Mouse (Mus musculus): ENCODE data around the gene Pank1. TPM values are rescaled to one million over a fixed set of nuclear protein-coding genes. Genes with fewer than 3 reads are reported as not detected.

Gene Pank1
- total RNA-seq, 1 experiment from 2014 or later: 105 TPM

- DNase-seq: no peak
Measured at GRCm38 (mm10) chr19:34879624-34880023, 369 bp upstream of the Pank1 start.

DNA sequence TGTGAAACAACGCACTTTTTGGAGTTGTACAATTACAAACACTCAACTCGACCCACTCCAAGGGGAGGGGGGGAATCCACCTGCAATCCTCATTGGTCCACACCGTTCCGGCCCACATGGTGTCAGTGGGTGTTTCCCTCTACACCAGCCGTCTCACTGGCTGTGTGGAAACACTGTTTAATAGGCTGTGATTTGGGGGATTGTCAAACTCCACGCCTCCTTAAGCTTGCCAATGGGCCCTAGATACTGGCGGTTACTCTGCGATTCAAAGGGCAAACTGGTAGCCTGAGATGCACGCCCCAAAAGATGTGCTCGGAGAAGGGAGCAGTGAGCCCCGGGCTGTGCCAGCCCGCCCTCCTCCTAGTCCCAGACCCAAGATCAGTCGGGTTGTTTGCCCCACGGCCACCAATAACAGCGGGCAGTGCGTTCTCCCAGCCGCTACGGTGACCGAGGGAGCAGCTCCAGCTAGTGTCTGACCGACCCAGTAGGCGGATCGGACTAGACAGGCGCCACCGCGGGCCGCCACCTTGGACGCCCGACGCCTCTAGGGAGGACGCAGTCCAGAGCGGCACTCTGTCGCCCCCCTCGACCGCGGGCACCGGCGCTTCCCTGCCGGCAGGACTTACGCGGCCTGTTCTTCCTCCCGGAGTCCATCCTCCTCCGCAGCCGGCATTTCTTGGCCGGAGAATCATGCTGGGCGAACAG, 1.2 kb downstream of the Pank1 start:
- peak; percentile 81 for DNase-seq

GRCm38 (mm10) chr19:34876676-34877075, 2.6 kb downstream of the Pank1 start:
- no peak for DNase-seq

DNA sequence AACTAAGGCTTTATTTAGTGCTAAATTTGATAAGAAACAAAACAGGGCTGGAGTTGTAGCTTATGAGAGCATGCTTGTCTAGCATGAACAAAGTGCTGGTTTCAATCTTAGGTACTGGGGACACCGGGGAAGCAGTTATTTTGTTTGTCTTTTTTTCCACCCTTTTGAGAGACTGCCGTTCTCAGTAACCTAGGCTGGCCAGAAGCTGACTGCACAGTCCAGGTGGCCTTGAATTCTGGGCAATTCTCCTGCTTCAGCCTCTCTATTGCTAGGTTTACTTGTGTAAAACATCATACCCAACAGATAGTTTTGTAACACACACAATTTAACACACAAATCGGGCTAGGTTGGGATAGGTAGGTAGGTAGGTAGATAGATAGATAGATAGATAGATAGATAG, 9.9 kb downstream of the Pank1 start:
- no peak for DNase-seq

GRCm38 (mm10) chr19:34868093-34868741, 11.0 kb downstream of the Pank1 start:
- no peak for DNase-seq

- no peak for DNase-seq
Measured at GRCm38 (mm10) chr19:34863737-34864136, 15.5 kb downstream of the Pank1 start.

DNA sequence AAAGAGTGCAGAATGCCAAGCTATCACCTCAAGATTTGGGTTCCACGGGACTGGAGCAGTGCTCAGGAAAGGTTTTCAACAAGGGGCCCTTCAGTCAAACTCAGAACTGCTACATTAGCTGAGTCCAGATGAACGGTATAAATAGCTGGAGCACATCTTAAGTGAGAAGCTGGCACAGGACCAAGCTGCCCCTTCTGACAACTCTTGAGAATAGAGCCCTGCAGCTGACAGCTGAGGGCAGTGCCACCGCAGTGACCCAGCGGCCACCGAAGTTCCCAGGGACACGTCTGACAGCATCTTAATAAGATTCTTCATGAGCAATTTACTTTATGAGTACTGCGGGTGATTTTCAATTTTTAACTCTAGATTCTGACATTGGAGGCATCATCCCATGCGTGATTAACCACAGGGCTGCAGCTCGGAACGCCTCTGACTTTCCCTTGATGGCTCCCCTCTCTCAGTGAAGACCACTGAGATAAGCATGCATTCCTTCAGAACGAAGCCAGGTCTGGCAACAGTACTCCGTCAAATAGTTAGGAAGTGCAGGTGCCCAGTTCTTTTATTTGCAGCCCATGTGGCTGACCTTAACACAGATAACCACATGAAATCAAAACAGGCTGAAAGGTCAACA, 23.1 kb downstream of the Pank1 start:
- peak; percentile 37 for DNase-seq

DNA sequence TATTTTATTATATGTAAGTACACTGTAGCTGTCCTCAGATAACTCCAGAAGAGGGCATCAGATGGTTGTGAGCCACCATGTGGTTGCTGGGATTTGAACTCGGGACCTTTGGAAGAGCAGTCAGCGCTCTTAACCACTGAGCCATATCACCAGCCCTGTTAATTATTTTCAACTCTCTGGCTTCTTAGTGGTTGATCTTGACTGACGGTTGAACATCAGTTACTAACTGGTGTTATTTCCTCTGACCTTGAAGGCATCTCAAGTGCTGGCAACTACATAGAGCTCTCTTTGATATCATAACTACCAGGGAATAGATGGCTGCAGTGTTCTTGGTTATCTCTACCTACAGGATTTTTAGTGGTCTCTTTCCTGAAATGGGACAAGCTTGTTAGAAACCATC, 28.1 kb downstream of the Pank1 start:
- no peak for DNase-seq

DNA sequence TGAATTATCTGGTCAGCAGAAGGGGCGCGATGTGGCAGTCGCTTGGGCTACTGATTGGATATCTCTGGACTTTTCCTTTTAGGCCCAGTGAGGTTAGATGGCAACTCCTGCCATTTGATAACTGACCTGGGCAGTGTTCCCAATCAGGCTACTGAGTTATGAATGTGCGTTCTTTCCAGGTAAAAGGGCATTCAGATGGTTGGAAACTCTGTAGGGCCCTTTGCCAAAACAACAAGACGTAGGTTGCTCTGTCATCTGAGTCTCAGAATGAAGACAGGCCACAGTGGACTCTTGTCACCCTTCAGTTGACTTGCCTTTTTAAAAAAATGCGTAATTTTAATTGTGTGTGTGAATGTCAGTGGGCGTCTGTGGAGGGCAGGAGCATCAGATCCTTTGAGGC, 29.8 kb downstream of the Pank1 start:
- no peak for DNase-seq

GRCm38 (mm10) chr19:34848164-34848563, 31.1 kb downstream of the Pank1 start:
- no peak for DNase-seq

DNA sequence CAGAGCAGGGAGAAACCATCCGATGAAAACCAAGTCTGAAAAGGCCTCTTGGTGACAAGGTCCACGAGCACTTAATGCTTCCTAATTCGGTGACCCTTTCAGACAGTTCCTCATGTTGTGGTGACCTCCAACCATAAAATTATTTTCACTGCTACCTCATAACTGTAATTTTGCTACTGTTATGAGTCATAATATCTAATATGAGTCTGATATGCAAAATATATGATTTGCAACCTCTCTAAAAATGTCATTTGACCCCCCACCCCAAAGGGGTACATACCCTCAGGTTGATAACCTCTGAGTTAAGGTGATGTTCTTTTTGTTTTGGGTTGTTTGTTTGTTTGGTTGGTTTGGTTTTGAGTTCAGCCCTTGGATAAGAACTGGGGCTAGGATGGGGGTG, 32.2 kb downstream of the Pank1 start:
- no peak for DNase-seq

DNA sequence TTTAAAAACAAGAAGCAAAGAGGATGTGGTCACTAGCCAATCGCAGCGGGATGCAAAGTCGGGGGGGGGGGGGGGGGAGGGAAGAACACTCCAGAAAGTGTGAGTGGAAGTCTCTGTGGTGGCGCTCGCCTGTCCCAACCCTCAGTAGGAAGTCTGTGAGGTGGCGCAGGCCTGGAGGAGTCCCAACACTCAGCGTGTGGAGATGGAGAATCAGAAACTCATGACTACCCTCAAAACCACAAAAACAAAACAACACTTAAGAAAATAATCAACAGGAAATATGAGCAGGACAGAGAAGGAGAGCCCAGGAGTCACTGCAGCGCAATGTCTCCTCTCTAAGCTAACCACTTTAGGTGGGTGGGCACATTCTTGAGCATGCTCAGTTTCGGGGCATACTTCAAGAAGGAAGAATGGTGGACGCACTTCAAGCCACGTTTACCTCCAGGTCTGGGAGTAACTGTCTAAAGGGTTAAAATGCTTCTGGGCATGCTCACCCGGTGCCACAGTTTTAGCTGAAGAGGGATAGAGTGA, 32.7 kb downstream of the Pank1 start:
- DNase-seq: no peak

GRCm38 (mm10) chr19:34846005-34846404, 33.2 kb downstream of the Pank1 start:
- DNase-seq: no peak

DNA sequence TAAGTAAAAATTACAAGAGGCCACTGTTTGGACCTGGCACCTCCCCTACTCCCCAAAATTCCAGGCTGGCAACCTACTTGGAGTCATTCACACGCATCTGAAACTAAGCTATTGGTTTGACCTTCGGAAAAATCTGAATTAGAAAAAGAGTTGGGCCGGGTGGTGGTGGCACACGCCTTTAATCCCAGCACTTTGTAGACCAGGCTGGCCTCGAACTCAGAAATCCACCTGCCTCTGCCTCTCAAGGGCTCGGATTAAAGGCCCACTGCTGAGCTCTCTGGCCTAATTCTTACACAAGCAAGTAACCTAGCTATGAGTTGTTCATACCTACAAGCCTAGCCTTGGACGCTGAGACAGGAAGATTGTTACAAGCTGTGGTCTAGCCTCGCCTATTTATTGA, 33.9 kb downstream of the Pank1 start:
- DNase-seq: no peak

DNA sequence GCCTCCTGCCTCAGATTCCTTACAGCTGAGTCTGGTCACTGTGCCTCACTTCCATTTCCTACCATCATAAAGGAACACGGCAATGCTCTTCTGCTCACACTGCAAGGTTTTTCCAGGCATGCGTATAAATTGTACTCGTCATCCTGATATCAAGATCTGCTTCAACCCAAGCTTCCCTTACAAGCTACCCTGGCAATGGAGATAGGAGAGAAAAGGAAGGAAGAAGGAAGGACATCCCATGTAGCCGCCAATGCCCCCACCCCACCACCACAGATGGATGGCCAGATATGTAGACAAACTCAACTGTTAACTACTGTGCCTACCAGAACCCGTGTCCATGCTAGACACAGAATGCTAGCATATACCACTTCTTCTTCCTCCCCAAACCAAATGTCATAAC, 34.5 kb downstream of the Pank1 start:
- DNase-seq: no peak

GRCm38 (mm10) chr19:34844047-34844446, 35.2 kb downstream of the Pank1 start:
- DNase-seq: no peak

GRCm38 (mm10) chr19:34841719-34842506, 37.3 kb downstream of the Pank1 start:
- DNase-seq: no peak

DNA sequence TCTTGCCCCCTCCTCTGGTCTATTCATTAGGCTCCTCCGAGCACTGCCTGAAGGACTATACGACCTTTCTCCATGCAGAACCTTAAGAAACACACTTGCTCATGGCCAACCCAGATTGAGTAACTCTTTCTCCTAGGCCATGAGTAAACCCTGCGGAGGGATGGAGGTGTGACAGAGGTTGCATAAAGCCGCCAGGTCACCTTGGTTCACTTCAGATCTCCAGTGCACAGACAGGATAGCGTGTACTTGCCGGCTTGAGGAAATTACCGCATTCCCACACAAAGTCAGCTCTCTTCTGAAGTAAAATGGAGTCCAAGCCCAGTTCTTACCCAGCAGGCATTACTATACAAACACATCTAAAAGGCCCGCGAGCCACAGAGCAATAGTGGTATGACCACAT, 40.6 kb downstream of the Pank1 start:
- no peak for DNase-seq

DNA sequence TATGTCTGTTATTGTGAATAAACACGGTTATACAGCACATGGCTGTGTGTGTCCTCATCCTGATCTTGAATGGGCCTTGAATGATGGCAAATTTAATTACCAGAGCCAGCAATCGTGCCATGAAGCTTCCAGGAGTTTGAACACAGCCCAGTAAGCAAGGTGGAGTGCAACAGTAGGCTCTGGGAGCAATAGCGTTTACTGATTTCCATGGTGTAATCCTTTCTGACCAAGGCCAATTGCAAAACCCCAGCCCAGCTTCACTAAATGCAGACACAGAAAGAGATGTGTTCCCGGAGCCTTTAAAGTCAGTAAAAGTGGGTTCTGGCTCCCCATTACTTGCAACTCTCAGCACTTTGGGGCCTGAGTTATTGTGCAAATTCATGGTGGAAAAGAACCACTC, 47.6 kb downstream of the Pank1 start:
- DNase-seq: no peak

DNA sequence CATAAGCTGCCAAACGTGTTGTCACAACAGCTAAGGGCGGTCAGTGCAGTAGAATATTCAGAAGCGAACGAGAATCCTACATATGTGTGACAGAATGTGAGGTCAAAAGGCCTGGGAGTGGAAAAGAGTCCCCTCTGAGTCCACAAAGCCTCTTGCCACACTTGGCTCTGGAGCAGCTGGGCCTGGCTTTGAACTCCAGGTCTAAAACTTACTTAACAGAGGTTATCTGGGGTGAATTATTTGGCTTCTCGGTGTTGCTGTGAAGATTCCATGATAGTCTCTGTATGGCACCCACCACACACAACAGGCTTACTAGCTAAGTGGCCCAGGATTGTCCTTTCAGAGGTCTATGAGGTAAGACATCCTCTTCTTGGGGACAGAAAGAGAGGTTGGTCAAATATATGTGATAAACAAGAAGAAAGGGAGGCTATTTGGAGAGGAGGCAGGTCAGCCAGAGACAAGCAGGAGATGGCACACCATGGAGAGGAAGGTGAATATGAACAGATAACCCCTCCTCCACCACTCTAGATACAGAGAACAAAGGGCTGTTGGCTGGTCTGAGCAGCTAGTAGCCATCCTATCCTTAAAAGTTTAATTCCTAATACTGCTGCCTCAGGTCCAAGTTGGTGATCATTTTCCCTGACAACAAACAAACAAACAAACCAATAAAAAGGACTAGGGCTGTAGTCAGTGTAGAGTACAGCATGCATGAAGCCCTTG, 51.2 kb downstream of the Pank1 start:
- no peak for DNase-seq

DNA sequence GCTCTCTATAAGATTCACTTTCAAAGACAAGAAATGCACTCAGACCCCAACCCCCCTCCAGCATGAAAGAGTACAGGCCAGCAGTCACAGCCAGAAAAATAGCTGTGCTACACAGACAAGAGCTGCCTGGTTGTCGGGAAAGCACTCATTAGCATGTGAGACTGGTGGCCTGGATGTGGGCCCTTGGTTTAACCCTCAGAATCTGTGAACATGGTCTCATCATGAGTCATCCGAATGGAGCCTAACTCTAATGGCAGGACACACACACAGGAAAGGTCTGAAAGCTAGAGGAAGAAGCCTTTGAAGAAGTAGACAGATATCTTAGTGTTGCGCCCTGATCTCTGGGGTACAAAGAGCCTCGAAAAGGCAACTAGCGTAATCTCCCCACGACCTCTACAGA, 51.8 kb downstream of the Pank1 start:
- no peak for DNase-seq
